Mouse (Mus musculus): ENCODE results near the gene Fbxl17.

Fbxl17 gene

GRCm38 (mm10) chr17:63462512-63462911 lies 37.3 kb downstream of the Fbxl17 start:
- DNase-seq (ENCODE audit: low read depth, low spot score): no peak

DNA sequence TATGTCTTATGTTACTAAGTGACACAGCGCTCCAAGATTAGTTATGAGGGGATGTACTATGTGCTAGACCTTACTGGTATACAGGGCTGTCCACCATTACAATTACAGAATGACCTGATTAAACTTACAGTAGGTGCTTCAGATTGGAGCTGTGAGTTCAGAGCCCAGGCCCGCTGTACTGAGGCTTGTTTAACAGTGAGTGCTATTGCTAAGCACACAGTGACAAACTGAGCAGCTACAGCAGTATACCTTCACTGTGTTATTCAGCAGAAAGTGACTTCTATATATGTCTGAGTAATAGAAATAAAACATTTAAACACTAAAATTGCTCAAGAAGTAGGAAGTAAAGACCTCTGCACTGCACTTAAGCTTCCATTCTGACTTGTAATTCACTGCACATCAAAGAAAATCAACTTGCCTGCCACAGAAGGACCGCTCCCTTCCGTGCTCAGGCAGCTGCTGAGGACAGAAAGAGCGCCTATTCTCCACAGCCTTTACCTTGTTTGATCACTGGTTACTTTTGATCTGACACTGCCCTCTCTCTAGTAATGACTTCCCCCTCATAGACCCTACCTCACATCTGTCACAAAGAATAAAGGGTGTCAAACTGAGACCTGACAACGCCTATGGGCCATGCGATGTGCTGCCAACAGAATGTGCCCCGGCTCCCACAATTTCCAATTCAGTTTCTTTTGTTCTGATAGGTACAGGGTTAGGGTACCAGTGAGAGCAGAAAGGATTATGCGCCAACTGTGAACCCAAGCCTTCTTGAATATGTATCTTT lies 39.9 kb downstream of the Fbxl17 start:
- DNase-seq (ENCODE audit: low read depth, low spot score): no peak

DNA sequence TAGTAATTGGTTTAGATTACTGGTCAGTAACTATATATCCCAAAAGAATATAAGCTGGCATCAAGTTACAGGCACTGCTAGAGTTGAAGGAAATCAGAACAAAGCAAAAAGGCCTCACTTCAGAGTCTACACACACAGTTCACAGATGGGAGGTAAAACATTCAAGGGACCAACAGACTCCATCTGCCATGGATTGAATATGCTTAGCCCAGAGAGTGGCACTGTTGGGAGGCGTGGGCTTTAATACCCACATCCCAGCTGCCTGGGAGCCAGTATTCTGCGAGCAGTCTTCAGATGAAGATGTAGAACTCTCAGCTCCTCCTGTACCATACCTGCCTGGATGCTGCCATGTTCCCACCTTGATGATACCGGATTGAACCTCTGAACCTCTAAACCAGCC lies 41.8 kb downstream of the Fbxl17 start:
- no peak for DNase-seq (ENCODE audit: low read depth, low spot score)

GRCm38 (mm10) chr17:63451311-63452006 lies 48.4 kb downstream of the Fbxl17 start:
- no peak for DNase-seq (ENCODE audit: low read depth, low spot score)

GRCm38 (mm10) chr17:63447691-63448090 lies 52.1 kb downstream of the Fbxl17 start:
- no peak for DNase-seq (ENCODE audit: low read depth, low spot score)

- no peak for DNase-seq (ENCODE audit: low read depth, low spot score)
Measured at GRCm38 (mm10) chr17:63446971-63447679, 52.7 kb downstream of the Fbxl17 start.

- DNase-seq (ENCODE audit: low read depth, low spot score): no peak
Measured at GRCm38 (mm10) chr17:63445212-63445611, 54.6 kb downstream of the Fbxl17 start.

DNA sequence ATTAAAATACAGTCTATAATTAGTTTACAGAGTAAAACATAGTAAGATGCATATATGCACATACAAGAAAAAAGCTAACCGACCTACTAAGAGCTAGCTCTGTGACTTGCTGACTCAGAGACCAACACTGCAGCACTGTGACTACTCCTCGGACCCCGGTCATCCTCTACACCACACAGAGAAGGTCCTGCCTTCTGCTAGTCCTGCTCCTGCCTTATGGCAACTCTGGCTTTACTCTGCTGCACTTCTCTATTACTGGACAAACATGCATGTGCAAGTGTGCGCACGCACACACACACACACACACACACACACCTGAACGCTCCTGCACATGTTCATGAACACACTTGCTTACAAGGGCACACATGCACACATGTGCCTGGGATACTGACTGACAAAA lies 62.4 kb downstream of the Fbxl17 start:
- no peak for DNase-seq (ENCODE audit: low read depth, low spot score)

DNA sequence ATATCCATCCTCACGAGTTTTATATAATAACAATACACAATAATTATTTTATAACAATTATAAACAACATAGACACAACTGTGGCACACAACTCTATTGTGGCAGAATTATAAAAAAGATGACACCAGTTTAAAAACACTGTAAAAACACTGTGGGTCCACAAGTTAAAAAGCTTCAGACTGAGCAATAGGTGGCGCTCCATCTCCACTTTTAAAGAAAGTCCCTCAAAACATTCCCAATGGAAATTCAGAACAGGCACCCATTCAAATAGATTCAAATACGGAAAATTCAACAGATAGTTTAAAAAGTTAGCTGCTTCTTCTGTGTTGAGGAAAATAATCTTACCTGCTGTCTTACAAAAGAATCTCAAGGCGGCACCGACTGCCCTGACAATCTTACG lies 65.7 kb downstream of the Fbxl17 start:
- DNase-seq (ENCODE audit: low read depth, low spot score): peak; percentile 37

DNA sequence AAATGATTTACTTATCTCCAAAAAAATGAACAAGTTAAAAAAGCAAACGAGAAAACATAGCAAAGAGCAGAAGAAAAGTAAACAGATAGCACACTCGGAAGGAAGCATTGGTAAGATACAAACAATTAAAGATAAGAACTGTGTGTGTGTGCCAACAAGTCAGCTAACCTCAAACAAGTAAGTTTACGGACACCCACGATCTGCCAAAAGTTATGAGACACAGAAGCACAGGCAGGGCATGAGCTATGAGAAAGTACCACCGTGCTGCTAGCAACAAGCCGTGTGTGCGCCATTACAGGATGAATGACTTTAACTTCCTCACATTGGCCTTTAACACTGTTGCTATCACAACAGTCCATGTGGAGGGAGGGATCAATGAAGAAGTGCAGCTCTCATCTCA lies 68.2 kb downstream of the Fbxl17 start:
- no peak for DNase-seq (ENCODE audit: low read depth, low spot score)

- no peak for DNase-seq (ENCODE audit: low read depth, low spot score)
Measured at GRCm38 (mm10) chr17:63430395-63431075, 69.3 kb downstream of the Fbxl17 start.

DNA sequence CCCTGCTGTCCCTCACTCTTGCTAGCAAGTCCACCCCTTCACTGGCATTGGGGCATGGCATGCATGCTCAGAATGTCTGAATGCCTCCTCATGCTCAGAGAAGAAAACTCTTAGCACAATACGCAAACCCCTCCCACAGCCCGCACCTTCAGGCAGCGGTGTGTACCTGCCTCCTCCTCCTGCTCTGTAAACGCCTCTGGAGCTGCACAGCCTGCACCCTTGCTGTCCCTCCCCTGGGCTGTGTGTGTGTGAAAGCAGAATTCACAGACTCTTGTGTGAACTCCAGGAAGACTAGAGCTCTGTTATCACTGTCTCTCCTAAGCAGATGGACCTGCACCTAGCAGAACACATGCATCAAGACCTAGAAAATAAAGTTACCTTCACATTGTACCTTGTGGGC lies 76.0 kb downstream of the Fbxl17 start:
- DNase-seq (ENCODE audit: low read depth, low spot score): no peak

DNA sequence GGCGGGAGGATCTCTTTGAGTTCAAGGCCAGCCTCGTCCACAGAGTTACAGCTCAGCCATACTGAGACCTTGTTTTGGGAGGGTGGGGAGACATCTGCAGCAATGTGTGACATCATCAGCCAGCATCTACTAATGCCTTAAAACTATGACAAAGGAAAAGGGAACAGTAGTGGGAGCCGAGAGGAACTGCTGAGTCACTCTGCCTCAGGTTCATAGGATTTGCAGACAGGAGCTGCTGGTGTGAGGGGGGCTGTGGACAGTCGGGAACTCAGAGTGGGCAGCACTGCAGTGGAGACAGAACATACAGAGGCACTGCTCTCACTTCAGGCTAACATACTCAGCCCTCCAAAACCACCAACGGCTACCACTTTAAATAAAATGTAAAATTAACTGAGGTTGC lies 77.1 kb downstream of the Fbxl17 start:
- no peak for DNase-seq (ENCODE audit: low read depth, low spot score)

DNA sequence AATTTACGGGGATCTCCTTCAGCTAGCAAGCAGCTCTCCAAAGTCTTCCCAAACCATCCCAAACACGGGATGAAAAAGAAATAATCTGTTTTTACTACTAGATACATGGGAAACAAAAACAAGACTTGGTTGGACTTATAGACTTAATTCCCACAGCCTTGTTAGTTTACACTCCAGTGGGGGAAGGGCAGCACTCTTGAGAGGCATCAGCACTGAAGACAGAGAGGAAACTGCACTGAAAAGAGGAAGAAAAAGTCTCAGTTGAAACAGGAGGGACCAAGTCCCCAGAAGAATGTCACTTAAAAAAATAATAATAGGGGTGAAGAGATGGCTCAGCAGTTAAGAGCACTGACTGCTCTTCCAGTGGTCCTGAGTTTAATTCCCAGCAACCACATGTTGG lies 78.0 kb downstream of the Fbxl17 start:
- no peak for DNase-seq (ENCODE audit: low read depth, low spot score)

DNA sequence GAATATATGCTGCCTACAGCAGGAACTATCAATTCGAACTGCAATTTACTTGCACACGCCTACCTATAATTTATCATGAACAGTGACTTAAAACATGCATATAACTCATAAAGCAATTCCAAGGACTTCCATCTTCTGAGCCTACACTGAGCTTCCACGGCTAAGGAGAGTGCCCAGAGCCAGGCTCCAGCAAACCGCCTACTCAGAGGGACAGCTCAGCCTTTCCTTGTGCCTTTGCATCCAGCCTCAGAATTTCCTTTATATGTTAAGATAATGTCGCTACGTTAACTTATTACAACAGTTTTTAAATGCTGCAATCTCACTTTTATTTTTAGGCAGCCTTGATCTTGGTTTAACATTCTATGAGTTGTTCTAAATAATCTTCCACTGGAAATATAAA lies 80.3 kb downstream of the Fbxl17 start:
- DNase-seq (ENCODE audit: low read depth, low spot score): no peak

DNA sequence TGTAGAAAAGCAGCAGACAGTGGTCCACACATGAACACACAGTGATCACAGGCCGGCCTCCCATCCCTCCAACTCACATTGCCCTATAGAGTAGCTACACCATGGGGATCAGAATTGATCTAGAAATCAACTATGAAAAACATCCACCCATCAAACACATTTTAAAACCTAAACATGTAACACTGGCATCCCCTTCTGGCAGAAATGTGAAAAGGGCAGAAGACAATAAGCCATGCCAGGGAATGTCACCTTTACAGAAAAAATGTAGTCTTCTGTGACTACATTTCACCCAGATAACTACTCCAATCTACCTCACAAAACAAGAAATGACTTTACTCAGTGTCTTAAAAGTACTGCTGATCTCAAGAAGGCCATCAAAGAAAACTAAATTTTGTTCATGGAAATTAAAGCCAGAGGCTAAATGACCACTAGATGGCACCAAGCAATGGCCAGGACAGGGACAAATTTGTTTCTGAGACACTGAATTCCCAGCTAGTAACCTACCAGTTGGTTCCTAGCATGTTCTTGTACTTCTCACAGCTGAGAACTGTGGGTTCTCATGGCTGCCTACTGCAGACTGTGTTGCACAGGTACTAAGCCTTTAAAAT lies 85.7 kb downstream of the Fbxl17 start:
- no peak for DNase-seq (ENCODE audit: low read depth, low spot score)

GRCm38 (mm10) chr17:63411564-63411963 lies 88.3 kb downstream of the Fbxl17 start:
- DNase-seq (ENCODE audit: low read depth, low spot score): no peak

GRCm38 (mm10) chr17:63410101-63410500 lies 89.7 kb downstream of the Fbxl17 start:
- no peak for DNase-seq (ENCODE audit: low read depth, low spot score)

GRCm38 (mm10) chr17:63405955-63406354 lies 93.9 kb downstream of the Fbxl17 start:
- peak; percentile 58 for DNase-seq (ENCODE audit: low read depth, low spot score)

GRCm38 (mm10) chr17:63405471-63405870 lies 94.3 kb downstream of the Fbxl17 start:
- no peak for DNase-seq (ENCODE audit: low read depth, low spot score)

DNA sequence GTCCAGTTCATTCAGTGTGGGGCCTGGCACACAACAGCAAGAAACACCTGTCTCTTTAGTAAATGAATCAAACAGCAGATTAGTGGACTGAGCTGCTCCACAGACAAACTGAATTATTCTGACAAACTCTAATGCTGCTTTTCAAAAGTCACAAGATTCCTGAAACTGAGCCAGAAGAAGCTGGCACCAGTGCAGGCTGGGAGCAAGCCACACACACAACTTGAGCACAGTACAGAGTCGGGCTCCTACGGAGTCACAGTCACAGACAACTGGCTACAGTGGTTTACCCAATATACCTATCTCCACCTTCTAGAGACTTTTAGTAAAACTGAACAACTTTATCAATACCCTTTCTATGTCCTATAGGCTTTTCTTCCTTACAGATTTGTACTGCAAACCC lies 94.8 kb downstream of the Fbxl17 start:
- DNase-seq (ENCODE audit: low read depth, low spot score): no peak
